Mouse (Mus musculus) cerebellum, adult 11 months (tissue): ENCODE results near the gene Ugt2b35.
"Not testable (repeated sequence)": the region's sequence is repeated elsewhere in the genome, so short reads cannot be mapped to it uniquely, and the experiment has no call there.

ENCODE experiments used
- DNase-seq: peaks from one replicate; pipeline ENCODE4 v3.0.0; 2022

Ugt2b35 gene

DNA sequence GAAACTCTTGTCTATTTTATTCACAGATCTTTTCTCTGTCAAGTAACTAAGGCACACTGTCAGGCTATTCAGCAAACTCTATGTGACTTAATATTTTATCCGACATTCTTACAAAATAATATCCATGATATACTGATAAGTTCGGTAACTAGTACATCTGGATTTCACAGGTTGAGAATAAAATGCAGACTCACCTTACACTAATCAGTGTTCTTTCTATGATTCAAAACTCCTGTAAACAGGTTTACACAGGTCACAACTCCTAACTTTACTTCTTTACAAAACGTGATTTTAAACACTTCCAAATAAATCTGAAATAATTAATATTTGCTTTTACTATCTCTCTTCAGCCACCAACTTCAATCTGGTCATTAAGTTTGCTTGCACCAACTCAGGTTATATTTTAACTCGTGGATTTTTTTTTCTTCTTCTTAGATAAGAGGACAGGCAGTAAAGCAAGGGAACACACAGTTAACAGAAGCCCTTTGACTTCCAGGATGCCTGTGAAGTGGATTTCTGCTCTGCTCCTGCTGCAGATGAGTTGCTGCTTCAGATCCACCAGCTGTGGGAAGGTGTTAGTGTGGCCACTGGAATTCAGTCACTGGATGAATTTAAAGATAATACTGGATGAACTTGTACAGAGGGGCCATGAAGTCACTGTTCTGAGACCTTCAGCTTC lies at the start of gene Ugt2b35:
Ugt2b35 (plus strand) TSS at position 466 of the 679 bp plus-strand sequence.
- no peak for DNase-seq

DNA sequence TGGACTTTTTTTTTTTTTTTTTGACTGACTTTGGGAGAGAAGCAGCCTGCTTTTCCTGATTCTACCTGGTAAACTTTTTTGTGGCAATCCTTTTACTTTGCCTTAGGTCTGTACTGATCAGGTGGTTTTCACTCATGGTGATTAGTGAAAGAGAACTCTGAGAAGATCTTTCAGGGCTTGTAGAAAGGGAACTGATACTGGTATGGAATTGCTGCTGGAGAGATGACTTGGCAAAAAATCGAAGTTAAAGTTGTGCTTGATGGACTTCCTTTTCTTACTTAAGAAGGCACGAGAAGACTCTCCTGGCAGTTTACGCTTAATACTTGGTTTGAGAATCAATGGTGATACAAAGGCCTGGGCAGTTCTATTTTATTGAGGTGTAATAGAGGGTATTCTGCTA lies 40.2 kb upstream of the Ugt2b35 start:
- no peak for DNase-seq

DNA sequence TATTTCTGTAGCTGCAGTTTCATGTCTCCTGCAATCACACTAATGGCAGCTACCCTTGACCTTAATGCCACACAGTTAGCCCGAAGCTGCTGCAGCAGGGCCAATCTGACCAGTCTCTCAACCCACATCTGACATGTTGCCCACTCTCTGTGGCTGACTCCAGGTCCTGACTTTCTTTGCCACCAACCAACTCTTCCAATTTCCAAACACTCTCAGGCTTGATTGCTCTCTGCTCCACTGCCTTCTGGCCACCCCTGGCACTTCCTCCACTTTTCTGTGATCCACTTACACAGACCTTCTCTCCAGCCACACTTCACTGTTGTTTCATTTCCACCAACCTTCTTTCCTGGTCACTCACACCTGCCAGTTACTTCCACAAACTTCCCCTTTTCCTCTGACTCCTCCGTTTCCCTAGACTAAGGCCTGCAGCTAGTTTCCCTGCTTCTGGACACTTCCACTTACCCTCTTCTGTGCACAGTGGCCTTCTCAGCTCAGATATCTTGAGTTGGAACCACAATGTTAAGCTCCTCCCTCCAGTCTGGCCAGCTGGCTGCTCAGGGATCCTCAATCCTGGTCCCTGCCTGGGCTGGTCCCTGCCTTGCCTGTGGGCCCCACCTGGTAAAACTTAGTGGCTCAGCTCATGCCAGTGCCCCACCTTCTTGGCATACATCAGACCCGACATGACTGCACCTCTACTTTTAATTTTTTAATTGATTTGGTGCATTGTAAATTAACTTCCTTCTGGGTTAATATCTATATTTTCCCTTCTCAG lies 38.9 kb upstream of the Ugt2b35 start:
- no peak for DNase-seq

DNA sequence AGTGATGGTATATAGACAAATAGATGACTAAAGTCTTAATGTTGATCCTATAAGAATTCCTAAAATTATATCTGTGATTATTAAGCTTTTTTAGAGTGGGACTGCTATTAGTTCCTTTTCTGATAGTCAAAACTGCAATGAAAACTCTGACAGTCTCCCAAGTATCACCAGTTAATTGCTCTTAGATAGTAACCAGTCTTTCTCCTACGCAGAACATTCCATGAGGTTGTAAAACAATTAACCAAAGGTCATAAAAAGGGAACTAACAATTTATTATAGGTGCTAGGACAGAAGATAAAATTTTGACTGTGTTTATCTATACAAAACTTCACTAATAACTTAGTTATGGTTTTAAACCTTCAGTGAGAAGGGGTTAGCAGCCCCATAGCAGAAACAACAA lies 37.8 kb upstream of the Ugt2b35 start:
- DNase-seq = not testable (repeated sequence)

DNA sequence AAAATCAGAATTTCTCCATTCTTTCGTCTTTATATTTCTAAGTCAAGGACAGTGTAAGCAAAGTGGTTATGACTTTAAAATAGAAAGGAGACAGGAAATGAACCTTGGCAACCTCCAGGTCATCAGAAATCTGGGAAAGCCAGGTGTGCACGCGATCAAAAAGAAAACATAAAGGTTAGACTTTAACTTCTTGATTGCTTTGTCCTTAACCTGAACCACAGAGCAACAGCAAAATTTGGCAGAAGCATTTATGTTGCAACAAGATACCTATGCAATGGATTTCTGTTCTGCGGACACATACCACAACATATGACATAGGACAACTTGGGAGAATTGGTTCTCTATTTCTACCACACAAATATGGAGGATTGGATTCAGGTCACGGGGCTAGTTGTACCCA lies 33.4 kb upstream of the Ugt2b35 start:
- not testable (repeated sequence) for DNase-seq

DNA sequence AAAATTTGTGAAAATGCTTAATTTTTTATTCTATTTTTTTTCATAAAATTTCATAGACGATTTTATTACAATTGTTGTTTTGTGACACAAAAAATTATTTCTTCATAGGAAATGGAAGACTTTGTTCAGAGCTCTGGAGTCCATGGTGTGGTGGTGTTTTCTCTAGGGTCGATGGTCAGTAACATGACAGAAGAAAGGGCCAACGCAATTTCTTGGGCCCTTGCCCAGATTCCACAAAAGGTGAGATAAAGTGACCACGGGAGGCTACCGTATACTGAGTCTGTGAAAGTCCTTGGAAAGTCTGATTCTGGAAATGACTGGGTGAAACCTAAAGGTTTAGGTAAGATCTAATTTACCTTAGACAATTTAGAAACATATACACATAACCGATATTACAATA lies 4.1 kb downstream of the Ugt2b35 start:
- DNase-seq = no peak

DNA sequence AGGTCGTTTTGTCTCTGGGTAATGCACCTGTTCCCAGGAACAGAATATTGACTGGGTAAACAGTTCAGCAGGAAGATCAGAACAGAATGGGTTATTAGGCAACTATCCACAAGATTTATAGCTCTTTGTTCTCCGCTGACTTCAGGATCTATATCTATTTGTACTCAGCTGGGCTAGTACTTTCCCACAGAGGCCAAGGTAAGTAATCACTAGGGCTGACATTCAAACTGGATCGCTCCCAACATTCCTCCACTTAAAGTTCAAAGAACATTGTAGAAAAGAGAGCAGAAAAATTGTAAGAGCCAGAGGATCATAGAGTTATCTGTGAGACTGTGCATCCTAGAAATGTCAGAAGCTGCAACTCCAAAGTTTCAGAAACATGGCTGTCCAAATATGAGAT lies 14.8 kb downstream of the Ugt2b35 start:
- DNase-seq = no peak

DNA sequence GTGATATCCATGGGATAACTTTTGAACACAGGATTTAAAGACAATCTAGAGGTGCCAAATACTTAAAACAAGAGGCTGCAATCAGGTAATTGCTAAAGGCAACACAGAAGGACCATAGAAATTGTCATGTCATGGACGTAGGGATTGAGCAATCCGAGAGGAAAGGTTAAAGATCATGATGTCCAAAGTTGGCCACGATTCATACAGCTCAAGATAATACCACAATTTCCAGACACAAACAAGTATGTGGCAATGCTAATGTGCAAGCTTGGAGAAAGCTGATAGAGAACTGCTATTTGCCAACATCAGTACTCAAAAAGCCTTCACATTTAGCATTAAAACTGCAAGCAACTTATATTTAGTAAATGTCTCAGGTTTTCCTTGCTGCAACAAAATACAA lies 26.7 kb downstream of the Ugt2b35 start:
- no peak for DNase-seq

DNA sequence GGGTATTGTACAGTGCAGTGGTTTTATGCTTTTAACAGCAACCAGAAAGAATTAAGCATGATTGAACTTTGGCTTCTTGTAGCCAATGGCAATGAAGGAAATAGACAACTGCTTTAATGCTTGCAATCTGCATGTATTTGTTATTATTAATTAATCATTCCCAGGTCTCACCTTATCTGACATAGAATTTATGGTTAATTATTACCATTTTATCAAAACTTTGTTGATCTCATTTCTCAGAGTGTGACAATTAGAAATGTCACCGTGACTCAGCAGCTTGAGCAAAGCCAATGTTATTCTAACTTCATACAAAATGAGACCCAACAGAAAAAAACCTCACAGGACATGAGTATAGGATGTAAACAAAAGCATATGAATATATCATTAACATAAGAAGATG lies 30.0 kb downstream of the Ugt2b35 start:
- no peak for DNase-seq
